Mouse (Mus musculus) gastrocnemius, adult 18-20 months (tissue): ENCODE results near the gene N4bp2. TPM values are rescaled to one million over a fixed set of nuclear protein-coding genes. Genes with fewer than 3 reads are reported as not detected.
A peak's percentile ranks its signal among the peaks of the same experiment; 100 is the strongest.
"Not testable (repeated sequence)": the region's sequence is repeated elsewhere in the genome, so short reads cannot be mapped to it uniquely, and the experiment has no call there.

Experiments
- DNase-seq: peaks from one replicate; pipeline ENCODE4 v3.0.0; 2021; ENCODE audit warnings: low spot score
- total RNA-seq, 2 experiments: library from RNA; stranded (reverse); gene quantifications; 2 replicates each; pipeline ENCODE4 v1.2.3; 2021

N4bp2 gene
- total RNA-seq, 2 experiments from 2014 or later = 3.9 to 4.2 TPM

GRCm38 (mm10) chr5:65763916-65764785 lies 830 bp downstream of the N4bp2 start:
- DNase-seq = peak; percentile 75

GRCm38 (mm10) chr5:65764786-65765634 lies 1.7 kb downstream of the N4bp2 start:
- peak; percentile 88 for DNase-seq

- no peak for DNase-seq
Measured at GRCm38 (mm10) chr5:65765635-65765911, 2.3 kb downstream of the N4bp2 start.

- DNase-seq = no peak
Measured at GRCm38 (mm10) chr5:65768007-65768406, 4.7 kb downstream of the N4bp2 start.

- DNase-seq = no peak
Measured at GRCm38 (mm10) chr5:65770065-65770464, 6.7 kb downstream of the N4bp2 start.

- DNase-seq = no peak
Measured at GRCm38 (mm10) chr5:65770493-65770892, 7.2 kb downstream of the N4bp2 start.

GRCm38 (mm10) chr5:65773957-65774356 lies 10.6 kb downstream of the N4bp2 start:
- not testable (repeated sequence) for DNase-seq

- no peak for DNase-seq
Measured at GRCm38 (mm10) chr5:65776166-65776565, 12.8 kb downstream of the N4bp2 start.

GRCm38 (mm10) chr5:65776907-65777306 lies 13.6 kb downstream of the N4bp2 start:
- no peak for DNase-seq

- not testable (repeated sequence) for DNase-seq
Measured at GRCm38 (mm10) chr5:65778986-65779385, 15.7 kb downstream of the N4bp2 start.

GRCm38 (mm10) chr5:65779401-65780063 lies 16.2 kb downstream of the N4bp2 start:
- no peak for DNase-seq

GRCm38 (mm10) chr5:65781147-65781715 lies 17.9 kb downstream of the N4bp2 start:
- DNase-seq = no peak

GRCm38 (mm10) chr5:65781769-65782715 lies 18.7 kb downstream of the N4bp2 start:
- no peak for DNase-seq

GRCm38 (mm10) chr5:65790604-65791225 lies 27.4 kb downstream of the N4bp2 start:
- DNase-seq = no peak

GRCm38 (mm10) chr5:65794202-65794601 lies 30.9 kb downstream of the N4bp2 start:
- no peak for DNase-seq

GRCm38 (mm10) chr5:65794702-65795101 lies 31.4 kb downstream of the N4bp2 start:
- no peak for DNase-seq

GRCm38 (mm10) chr5:65795293-65795993 lies 32.1 kb downstream of the N4bp2 start:
- no peak for DNase-seq

GRCm38 (mm10) chr5:65795994-65796298 lies 32.6 kb downstream of the N4bp2 start:
- DNase-seq = no peak

- peak; percentile 37 for DNase-seq
Measured at GRCm38 (mm10) chr5:65823601-65824133, 60.3 kb downstream of the N4bp2 start.
